Mouse (Mus musculus) heart, postnatal 0 days (tissue): ENCODE measurements around the gene Gsto1. TPM values are rescaled to one million over a fixed set of nuclear protein-coding genes. Genes with fewer than 3 reads are reported as not detected.

ENCODE experiments used
- ATAC-seq: fragments of 200-750 bp; cut with Nextera tagmentation; 2 replicates; pipeline ENCODE4 v1.8.0; 2017; ENCODE audit warnings: low read depth, moderate number of reproducible peaks, moderate library complexity; ENCODE audit not compliant: insufficient read depth
- DNase-seq: peaks from one replicate; pipeline ENCODE4 v3.0.0-alpha.2; 2016; ENCODE audit warnings: low spot score
- H3K27ac ChIP-seq: fragments of 300-500 bp; sonication (generic); 2 replicates; pipeline ENCODE4 v1.5.1; 2014; ENCODE audit warnings: low read depth, mild to moderate bottlenecking
- H3K27me3 ChIP-seq: fragments of 300-500 bp; sonication (generic); 2 replicates; pipeline ENCODE4 v1.6.1; 2014; ENCODE audit warnings: low read length, mixed read lengths; ENCODE audit not compliant: control insufficient read depth, insufficient read depth
- H3K36me3 ChIP-seq: fragments of 300-500 bp; sonication (generic); replicated peaks from 2 replicates; pipeline ENCODE4 v1.6.1; 2014; ENCODE audit warnings: low read length, mixed read lengths; ENCODE audit not compliant: control insufficient read depth, insufficient read depth
- H3K4me1 ChIP-seq: fragments of 300-500 bp; sonication (generic); 2 replicates; pipeline ENCODE4 v1.6.1; 2014; ENCODE audit warnings: antibody characterized with exemption; ENCODE audit not compliant: control insufficient read depth, insufficient read depth
- H3K4me2 ChIP-seq: fragments of 300-500 bp; sonication (generic); 2 replicates; pipeline ENCODE4 v1.6.1; 2014; ENCODE audit warnings: low read depth, mild to moderate bottlenecking, low read length, moderate library complexity
- H3K4me3 ChIP-seq: fragments of 300-500 bp; sonication (generic); 2 replicates; pipeline ENCODE4 v1.5.1; 2014; ENCODE audit warnings: low read depth, low read length
- H3K9ac ChIP-seq: fragments of 300-500 bp; sonication (generic); replicated peaks from 2 replicates; pipeline ENCODE4 v1.6.1; 2014; ENCODE audit warnings: low read depth, low read length, mixed read lengths
- H3K9me3 ChIP-seq: fragments of 300-500 bp; sonication (generic); replicated peaks from 2 replicates; pipeline ENCODE4 v1.6.1; 2016; ENCODE audit warnings: low read length; ENCODE audit not compliant: control insufficient read depth
- CTCF ChIP-seq: IDR thresholded peaks from 2 replicates; pipeline ENCODE4 v1.5.1; 2016; ENCODE audit warnings: antibody characterized with exemption, control low read depth, low read depth
- EP300 ChIP-seq: IDR thresholded peaks from 2 replicates; pipeline ENCODE4 v1.6.1; 2016; ENCODE audit warnings: antibody characterized with exemption, low read depth
- WGBS: fragments of 180-500 bp; shearing (Covaris S2); extraction: QIAGEN DNeasy Blood & Tissue Kit; methylation state at CpG from one replicate; pipeline ENCODE4 v1.1.7; 2014; 5-methylcytosine and 5-hydroxymethylcytosine counted together
- polyA plus RNA-seq: library from polyadenylated mRNA; unstranded; fragments of >200 nt; fragmentation: Nextera tagmentation; extraction: Ambion mirVana; gene quantifications from 2 replicates; pipeline ENCODE4 v1.2.1, GENCODE M21; 2015
- total RNA-seq: library from RNA; depleted of rRNA; stranded (reverse); fragments of >200 nt; gene quantifications from 2 replicates; pipeline ENCODE4 v1.2.3, GENCODE M21; 2014; ENCODE audit warnings: low replicate concordance; rRNA removed

Gsto1 gene
- total RNA-seq, result 136 and 146 TPM in 2 replicates
- polyA plus RNA-seq, result 127 and 140 TPM in 2 replicates

- WGBS, result under 1% methylated on average over 59 of the region's 60 CpGs
- peak; percentile 96 for ATAC-seq
- H3K36me3 ChIP-seq, result peaks cover 12% of the 10 kb centered on the region
These were observed at the start of gene Gsto1 for GRCm38 (mm10) chr19:47854796-47855783. Gsto1 (plus strand) TSS chr19:47854970.

GRCm38 (mm10) chr19:47812091-47812490 lies 42.7 kb upstream of the Gsto1 start:
- WGBS, result 71% methylated on average over 10 of the region's 10 CpGs
- DNase-seq (no peak), ATAC-seq (no peak)
- TF ChIP-seq EP300, result no peak
- H3K27me3 ChIP-seq, result no peaks in the 10 kb centered on the region
- no peaks in the 10 kb centered on the region for H3K9me3 ChIP-seq
- H3K27ac ChIP-seq, result no peak overlapping the region
- no peaks in the 10 kb centered on the region for H3K4me1 ChIP-seq
- H3K36me3 ChIP-seq, result no peaks in the 10 kb centered on the region
- no peak overlapping the region for H3K9ac ChIP-seq
- H3K4me2 ChIP-seq, result no peak overlapping the region
- H3K4me3 ChIP-seq, result no peak overlapping the region

More at GRCm38 (mm10) chr19:47854796-47855783, at the start of gene Gsto1:
- TF ChIP-seq CTCF (no peak), EP300 (peak; percentile 23; the same call in 1 of the 2 replicates)
- Histone ChIP-seq H3K9ac (peak within 1 kb of the TSS; percentile 75), H3K9me3 (no peaks in the 10 kb centered on the region), H3K27ac (peak within 1 kb of the TSS; percentile 79), H3K4me1 (peaks cover 16% of the 10 kb centered on the region; the same call in 1 of the 2 replicates), H3K27me3 (no peaks in the 10 kb centered on the region), H3K4me3 (peak within 1 kb of the TSS; percentile 60), H3K4me2 (peak within 1 kb of the TSS; percentile 96)
- DNase-seq, result peak; percentile 78

DNA sequence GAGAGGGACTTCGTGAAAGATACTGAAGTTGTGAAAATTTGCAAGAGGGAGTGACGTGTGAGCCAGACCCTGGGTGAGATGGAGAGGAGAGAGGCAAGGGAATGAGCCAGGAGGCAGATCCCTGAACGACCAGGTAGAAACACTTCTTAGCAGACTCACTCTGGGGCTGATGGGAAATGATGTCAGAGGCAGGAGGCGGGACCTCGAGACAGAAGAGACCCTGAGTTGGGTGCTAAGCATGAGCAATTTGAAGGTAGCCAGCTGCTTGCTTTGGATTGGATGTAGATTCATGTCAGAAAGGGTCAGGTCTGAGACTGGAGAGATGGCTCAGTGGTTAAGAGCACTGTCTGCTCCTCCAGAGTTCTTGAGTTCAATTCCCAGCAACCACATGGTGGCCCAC lies 40.0 kb upstream of the Gsto1 start:
- no peak for TF ChIP-seq CTCF
- no peak for TF ChIP-seq EP300

DNA sequence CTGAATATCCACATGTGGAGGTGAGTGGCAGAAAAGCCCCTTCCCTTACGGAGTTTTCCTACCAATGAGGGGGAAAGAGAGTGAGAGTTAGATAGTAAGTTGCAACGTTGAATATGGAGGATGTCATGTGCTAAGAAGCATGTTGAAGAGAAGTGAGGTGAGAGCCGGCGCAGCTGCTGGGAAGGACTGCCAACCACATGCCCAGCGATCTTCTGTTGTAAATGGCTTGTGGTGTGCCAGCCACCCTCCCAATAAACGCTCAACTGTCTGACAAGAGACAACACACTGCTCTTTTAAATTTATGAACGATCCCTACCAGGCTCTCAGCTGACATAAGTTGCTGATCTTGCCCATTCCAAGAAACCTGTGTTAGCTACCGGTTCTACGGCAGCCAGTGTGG lies 37.1 kb upstream of the Gsto1 start:
- H3K4me3 ChIP-seq, result no peak overlapping the region
- ATAC-seq (no peak), DNase-seq (no peak)
- no peak overlapping the region for H3K27ac ChIP-seq
- H3K9me3 ChIP-seq, result no peaks in the 10 kb centered on the region
- TF ChIP-seq CTCF (no peak), EP300 (no peak)
- H3K9ac ChIP-seq, result no peak overlapping the region
- H3K36me3 ChIP-seq, result no peaks in the 10 kb centered on the region
- H3K27me3 ChIP-seq, result 0 out of 2 replicates have a peak, but pooled peaks cover 4% of the 10 kb centered on the region
- no peak overlapping the region for H3K4me2 ChIP-seq
- WGBS, result 72% methylated on average over 9 of the region's 9 CpGs
- H3K4me1 ChIP-seq, result no peaks in the 10 kb centered on the region

More for the DNA sequence above, 40.0 kb upstream of the Gsto1 start:
- Histone ChIP-seq H3K27ac (no peak overlapping the region), H3K36me3 (no peaks in the 10 kb centered on the region), H3K4me2 (no peak overlapping the region), H3K9ac (no peak overlapping the region), H3K27me3 (no peaks in the 10 kb centered on the region), H3K4me1 (no peaks in the 10 kb centered on the region), H3K4me3 (no peak overlapping the region), H3K9me3 (no peaks in the 10 kb centered on the region)
- no peak for DNase-seq
- 84% methylated on average over 5 of the region's 5 CpGs for WGBS
- no peak for ATAC-seq

- ATAC-seq (peak; percentile 49), DNase-seq (peak; percentile 52)
- 18% methylated on average over 9 of the region's 9 CpGs for WGBS
- no peaks in the 10 kb centered on the region for H3K4me1 ChIP-seq
- H3K27ac ChIP-seq, result no peak overlapping the region
- no peak overlapping the region for H3K9ac ChIP-seq
- peak; percentile 73 for TF ChIP-seq CTCF
- TF ChIP-seq EP300, result no peak
- no peaks in the 10 kb centered on the region for H3K36me3 ChIP-seq
- no peak overlapping the region for H3K4me2 ChIP-seq
- H3K4me3 ChIP-seq, result no peak overlapping the region
- 0 out of 2 replicates have a peak, but pooled peaks cover 4% of the 10 kb centered on the region for H3K27me3 ChIP-seq
- no peaks in the 10 kb centered on the region for H3K9me3 ChIP-seq
These were observed 33.8 kb upstream of the Gsto1 start for GRCm38 (mm10) chr19:47820832-47821493.
